Mouse (Mus musculus): Measurements from ENCODE around the gene Junb.

Gene Junb

GRCm38 (mm10) chr8:84978248-84978940, at the start of gene Junb:
Gene Junb, minus strand, starts transcription at chr8:84978718.
- DNase-seq = peak; percentile 96

GRCm38 (mm10) chr8:85027922-85028321, 49.4 kb upstream of the Junb start:
- DNase-seq = no peak

- peak; percentile 34 for DNase-seq
These were observed 49.0 kb upstream of the Junb start for GRCm38 (mm10) chr8:85027516-85027855.

DNA sequence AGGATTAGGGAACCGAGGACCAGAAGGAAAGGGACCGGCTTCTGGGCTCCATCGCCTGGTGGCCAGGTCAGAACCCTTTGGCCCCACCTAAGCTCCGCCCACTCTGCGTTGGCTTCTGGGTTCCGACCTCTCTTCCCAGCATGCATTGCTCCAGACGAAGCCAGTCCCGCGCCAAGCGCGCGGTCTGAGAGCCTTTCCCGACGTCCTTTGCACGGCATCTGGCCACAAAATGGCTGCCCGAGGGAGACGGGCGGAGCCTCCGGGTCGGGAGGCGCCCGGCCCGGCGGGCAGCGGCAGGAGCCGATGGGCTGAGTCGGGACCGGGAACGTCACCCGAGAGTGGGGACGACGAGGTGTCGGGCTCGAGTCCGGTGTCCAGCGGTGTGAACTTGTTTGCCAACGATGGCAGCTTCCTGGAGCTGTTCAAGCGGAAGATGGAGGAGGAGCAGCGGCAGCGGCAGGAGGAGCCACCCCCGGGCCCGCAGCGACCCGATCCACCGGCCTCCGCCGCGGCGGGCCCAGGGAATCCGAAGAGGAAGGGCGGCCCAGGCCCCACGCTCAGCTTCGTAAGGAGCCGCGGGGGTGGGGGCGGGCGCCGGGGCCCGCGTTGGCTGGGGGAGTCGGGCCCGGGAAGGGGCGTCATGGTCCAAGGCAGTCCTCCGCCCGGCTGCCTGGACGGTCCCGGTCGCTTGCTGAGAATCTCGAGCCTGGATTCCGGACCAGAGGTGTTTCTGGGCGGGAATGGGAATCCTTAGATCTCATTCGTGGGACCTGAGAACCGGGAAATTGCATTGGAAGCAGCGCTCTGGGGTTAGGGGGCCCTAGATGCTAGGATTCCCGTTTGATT, 48.4 kb upstream of the Junb start, which contains the start of gene Trir:
Gene Trir (plus strand): TSS at position 154 of the 846 bp plus-strand sequence.
- peak; percentile 98 for DNase-seq

GRCm38 (mm10) chr8:85025098-85025932, 46.8 kb upstream of the Junb start, which contains the start of gene Asna1:
Gene Asna1, minus strand, starts transcription at chr8:85025281.
- peak; percentile 90 for DNase-seq

DNA sequence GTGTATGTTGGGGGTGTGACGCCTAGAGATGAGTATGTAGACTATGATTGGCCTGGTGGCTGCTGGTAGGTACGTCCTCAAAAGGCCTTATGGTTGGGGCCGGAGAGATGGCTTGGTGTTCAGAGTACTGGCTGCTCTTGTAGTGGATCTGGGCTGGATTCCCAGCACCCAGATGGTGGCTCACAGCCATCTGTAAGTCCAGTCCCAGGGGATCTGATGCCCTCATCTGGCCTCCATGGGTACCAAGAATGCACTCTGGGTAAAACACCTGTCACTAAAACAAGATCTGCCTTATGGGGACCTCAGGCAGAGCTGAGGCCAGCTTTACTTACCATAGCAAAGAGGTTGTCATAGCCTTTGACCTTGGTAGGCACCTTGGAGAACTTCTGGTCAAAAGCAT, 45.3 kb upstream of the Junb start:
- DNase-seq = no peak

DNA sequence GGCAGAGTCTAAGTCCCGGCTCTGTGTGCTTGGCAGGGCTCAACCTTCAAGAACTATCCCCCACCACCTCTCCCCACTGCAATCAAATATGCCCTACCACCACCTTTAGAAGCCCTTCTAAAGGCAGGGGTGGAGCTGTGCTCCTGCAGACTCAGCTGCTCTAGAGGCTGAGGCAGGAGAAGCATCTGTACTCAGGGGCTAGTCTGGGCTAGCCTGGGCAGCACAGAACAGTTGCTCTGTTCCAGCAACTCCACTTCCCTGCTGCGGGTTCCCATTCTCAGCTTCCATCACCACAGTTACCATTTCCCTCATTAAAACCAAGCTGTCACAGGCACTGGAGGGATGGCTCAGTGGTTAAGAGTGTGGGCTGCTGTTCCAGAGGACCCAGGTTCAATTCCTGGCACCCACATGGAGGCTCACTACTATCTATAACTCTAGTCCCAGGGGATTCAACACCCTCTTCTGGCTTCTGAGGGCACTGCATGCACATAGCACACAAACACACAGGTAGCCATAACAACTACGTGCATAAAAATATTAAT, 43.1 kb upstream of the Junb start:
- DNase-seq = no peak

- no peak for DNase-seq
These were observed 38.7 kb upstream of the Junb start for GRCm38 (mm10) chr8:85017209-85017608.

DNA sequence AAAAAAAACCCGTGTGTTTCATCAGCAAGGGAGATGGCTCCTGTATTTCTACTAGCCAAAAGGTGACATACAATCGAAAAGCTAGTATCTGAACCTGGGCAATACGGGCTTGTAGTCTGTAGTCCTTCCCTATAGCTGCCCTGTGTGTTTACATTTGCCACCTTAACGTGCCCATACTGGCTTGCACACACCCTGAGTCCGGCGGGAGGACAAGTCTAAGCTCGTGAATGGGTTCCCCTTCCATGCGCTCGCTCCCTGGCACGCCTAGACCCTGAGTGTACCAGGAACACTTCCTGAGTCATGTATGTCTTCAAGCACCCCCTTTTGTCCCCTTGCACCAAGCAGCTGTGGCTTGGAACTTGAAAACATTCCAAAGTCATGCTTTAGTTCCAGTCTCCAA, 38.2 kb upstream of the Junb start:
- DNase-seq = no peak

- no peak for DNase-seq
These were observed 35.9 kb upstream of the Junb start, which contains the start of gene Best2 for GRCm38 (mm10) chr8:85014431-85014830. Gene Best2, minus strand, starts transcription at chr8:85014531.

DNA sequence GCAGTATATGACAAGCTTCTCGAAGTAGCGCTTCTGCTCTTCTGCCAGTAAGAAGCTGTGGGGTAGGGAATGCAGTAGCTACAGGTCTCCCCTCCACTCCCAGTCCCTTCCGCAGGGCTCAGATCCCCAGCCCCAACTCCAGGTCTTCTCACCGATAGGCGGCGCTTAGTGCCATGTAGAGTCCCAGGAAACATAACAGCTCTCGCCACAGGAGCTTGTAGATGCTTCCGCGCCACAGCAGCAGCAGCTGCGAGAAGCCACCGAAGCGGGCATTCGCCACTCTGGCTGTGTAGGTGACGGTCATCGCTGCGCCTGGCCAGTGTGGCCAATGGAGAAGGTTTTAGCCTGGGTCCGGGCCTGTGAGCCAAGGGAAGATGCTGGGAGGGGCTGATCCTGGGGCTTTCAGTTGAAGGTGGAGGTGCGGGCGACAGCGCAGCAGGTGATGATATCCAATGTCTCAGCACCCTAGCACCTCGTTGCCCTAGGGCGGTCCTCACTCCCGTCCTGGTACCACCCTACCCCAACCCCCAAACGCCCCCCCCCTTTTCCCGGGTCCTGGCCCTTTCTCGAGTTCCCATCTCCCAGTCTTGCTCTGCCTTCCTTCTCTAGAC, 34.8 kb upstream of the Junb start:
- DNase-seq = peak; percentile 84

DNA sequence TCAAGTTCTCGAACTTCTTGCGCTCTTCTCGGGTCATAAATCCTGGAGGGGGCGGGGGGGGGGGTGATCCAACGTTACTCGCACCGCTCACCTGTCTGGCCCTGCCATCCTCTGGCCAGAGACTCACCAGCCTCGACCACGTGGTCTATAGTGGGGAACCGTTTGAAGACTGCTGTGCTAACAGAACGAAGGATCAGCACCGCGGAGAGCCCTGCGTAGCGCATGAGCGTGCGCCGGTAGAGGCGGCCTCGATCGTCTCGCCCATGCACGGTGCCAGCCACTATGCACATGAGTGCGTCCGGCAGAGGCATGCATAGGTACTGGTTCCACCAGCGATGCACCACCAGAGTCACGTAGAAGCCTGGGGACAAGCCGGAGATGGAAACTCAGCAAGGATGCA, 32.7 kb upstream of the Junb start:
- DNase-seq = no peak

DNA sequence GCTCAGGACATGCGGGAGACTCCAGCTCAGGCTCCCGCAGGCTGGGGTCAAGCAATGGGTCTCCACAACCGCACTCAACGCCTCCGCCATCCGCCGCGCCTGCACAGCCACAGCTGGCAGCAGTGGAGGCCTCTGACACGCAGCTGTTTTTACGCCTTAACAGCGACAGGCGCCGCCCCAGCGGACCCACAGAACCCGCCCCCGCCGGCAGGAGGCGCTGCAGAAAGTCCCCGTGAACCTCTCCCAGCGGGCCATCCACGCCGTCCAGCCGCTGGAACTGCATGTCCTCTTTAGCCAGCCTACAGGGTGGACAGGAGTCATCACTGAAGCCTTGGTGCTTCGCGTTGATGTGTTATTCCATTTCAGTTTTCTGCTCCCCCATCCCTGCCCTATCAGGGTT, 29.2 kb upstream of the Junb start:
- DNase-seq = peak; percentile 58

DNA sequence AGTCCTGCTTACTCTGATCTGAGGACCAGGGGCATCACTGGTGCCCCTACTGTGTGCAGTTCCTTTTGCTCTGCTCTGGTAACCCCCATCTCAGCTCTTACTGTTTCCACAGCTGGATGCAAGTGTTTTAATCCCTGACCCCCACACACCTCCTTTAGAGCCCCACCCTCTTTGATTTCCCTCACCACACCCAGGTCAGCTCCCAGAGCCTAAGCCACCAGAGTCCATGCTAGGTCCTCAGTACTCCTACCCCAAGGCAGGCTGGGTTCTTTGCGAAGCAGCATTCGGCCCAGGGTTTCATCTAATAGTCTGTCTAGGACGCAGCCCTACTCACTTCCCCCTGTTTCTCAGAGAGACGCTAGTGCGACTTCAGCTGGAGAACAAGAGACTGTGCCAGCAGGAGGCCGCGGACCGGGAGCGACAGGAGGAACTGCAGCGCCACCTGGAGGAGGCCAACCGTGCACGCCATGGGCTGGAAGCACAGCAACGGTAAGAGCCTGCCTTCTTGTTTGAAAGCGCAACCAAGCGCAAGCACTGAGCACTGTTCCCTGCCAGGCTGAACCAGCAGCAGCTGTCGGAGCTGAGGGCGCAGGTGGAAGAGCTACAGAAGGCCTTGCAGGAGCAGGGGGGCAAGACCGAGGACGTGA, 19.3 kb upstream of the Junb start:
- peak; percentile 94 for DNase-seq

GRCm38 (mm10) chr8:84996978-84997377, 18.5 kb upstream of the Junb start:
- no peak for DNase-seq

GRCm38 (mm10) chr8:84995680-84996079, 17.2 kb upstream of the Junb start:
- DNase-seq = no peak

DNA sequence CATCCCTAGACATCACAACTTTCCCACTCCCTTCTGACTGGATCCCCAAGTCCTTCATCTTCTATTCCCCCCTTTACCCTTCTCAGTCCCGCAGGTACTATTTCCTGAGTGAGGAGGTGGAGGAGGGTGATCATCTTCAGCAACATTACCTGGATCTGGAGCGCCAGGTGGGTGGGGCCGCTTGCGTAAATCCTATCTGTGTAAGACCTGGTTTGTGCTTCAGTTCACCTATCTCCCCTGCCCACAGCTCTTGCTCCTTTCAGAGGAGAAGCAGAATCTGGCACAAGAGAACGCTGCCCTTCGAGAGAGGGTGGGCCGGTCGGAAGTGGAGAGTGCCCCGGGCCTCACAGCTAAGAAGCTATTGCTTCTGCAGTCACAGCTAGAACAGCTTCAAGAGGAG, 15.9 kb upstream of the Junb start:
- DNase-seq = no peak

GRCm38 (mm10) chr8:84990836-84991235, 12.3 kb upstream of the Junb start:
- DNase-seq = peak; percentile 91

GRCm38 (mm10) chr8:84990349-84990748, 11.8 kb upstream of the Junb start, which contains the start of gene Hook2:
Gene Hook2, plus strand, starts transcription at chr8:84990603.
- DNase-seq = peak; percentile 99

- peak; percentile 97 for DNase-seq
These were observed 11.3 kb upstream of the Junb start for GRCm38 (mm10) chr8:84989810-84990209.

DNA sequence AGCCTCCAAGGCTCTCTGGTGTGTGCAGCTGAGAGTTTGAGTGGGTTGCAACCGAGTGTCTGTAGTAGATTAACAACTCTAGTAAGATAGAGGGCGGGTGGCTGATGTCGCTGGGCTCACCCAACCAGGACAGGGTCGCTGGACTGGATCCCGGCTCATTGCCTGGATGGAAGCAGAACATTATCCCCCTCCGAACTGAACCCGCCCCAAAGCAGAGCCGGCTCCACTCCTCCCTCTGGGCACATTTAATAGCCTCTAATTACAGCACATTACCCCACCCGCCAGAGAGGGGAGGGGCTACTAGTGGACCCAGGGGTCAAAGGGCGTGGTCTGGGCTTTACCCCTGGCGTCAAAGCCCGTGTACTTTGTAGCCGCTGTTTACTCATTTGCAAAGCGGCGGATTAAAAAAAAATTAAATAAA, 10.8 kb upstream of the Junb start:
- DNase-seq = peak; percentile 84

GRCm38 (mm10) chr8:84987903-84988302, 9.4 kb upstream of the Junb start:
- DNase-seq = no peak
